ENCODE assay signal across 8 mouse cellular contexts in the genomic region with DNA sequence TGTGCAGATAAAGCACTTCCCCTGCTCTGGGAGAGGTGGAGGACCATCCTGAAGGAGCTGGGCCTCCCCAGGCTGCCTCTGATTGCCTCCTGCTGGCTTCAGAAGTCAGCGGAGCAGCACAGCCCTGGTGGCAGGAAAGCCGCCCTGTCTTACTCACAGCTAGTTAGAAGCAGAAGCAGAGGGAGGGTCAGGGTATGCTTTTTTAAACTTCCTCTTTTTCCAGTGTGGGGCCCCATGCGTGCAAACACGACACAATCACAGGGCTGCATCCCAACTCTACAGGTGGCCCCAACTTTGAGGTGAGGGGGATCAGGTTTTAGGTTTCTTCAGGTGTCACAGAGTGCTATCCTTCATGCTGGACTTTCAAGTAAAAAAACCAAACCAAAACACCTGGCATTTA. TPM values are rescaled to one million over a fixed set of nuclear protein-coding genes. Genes with fewer than 3 reads are reported as not detected.
DNase-seq lines count a peak whose midpoint lies in the region; ATAC-seq and TF ChIP-seq lines count a peak whose summit lies in the region.

No protein-coding gene starts in this region.

- 14% methylated on average over 4 of the region's 4 CpGs for WGBS in heart, adult 2 months
- WGBS in hindbrain, embryonic 13.5 days = 42% methylated on average over 4 of the region's 4 CpGs
- 14% methylated on average over 4 of the region's 4 CpGs for WGBS in lung, postnatal 0 days

- no peak for ATAC-seq in hindbrain, embryonic 13.5 days (ENCODE audit: low FRiP score)
- peak; percentile 13 for ATAC-seq in lung, postnatal 0 days

- peak; percentile 58 for TF ChIP-seq CTCF in heart, adult 2 months (IDR thresholded peaks at IDR 0.05)
- no peak for TF ChIP-seq CTCF in ES-Bruce4 (IDR thresholded peaks at IDR 0.05; ENCODE audit: low read depth, low read length)
- TF ChIP-seq CTCF in lung, postnatal 0 days (IDR thresholded peaks at IDR 0.05) = peak; percentile 62

- H3K4me1 ChIP-seq in heart, adult 2 months (ENCODE audit: control insufficient read depth, insufficient read depth, low read length) = peaks cover 70% of the 10 kb centered on the region
- H3K4me1 ChIP-seq in ES-Bruce4 (ENCODE audit: control insufficient read depth, insufficient read depth, low read length) = peaks cover 14% of the 10 kb centered on the region
- H3K4me1 ChIP-seq in hindbrain, embryonic 13.5 days (replicated peaks) = peaks cover 76% of the 10 kb centered on the region
- H3K4me1 ChIP-seq in lung, postnatal 0 days (ENCODE audit: insufficient read depth, low read depth, low read length) = peaks cover 77% of the 10 kb centered on the region

- DNase-seq in heart, adult 2 months = peak in 1 of 2 experiments; percentile 79
- DNase-seq in heart, postnatal 25 days (ENCODE audit: low spot score) = no peak
- peak; percentile 82 for DNase-seq in lung, postnatal 0 days (ENCODE audit: low spot score)
- no peak for DNase-seq in frontal cortex, adult 2 months (ENCODE audit: extremely low spot score in 1 of 2, low spot score in 1 of 2)
- no peak for DNase-seq in retina, embryonic 14.5 days (ENCODE audit: low spot score)
- DNase-seq in ovary, postnatal 14 days (ENCODE audit: low spot score) = no peak

- no peak; the same call in 1 of the 2 replicates for TF ChIP-seq POLR2A in heart, adult 2 months (IDR thresholded peaks at IDR 0.05; ENCODE audit: insufficient read depth, low read depth, low read length)
- TF ChIP-seq POLR2A in ES-Bruce4 (IDR thresholded peaks at IDR 0.05; ENCODE audit: insufficient read depth, low read length) = no peak

- H3K4me3 ChIP-seq in heart, adult 2 months = no peak overlapping the region
- no peak overlapping the region for H3K4me3 ChIP-seq in ES-Bruce4 (ENCODE audit: low read depth, low read length)
- H3K4me3 ChIP-seq in hindbrain, embryonic 13.5 days = no peak overlapping the region
- H3K4me3 ChIP-seq in lung, postnatal 0 days (ENCODE audit: low read depth, low read length) = no peak overlapping the region

- no peak for TF ChIP-seq EP300 in heart, adult 2 months (IDR thresholded peaks at IDR 0.05; ENCODE audit: insufficient read depth, low read depth, low read length)
- TF ChIP-seq EP300 in ES-Bruce4 (IDR thresholded peaks at IDR 0.05; ENCODE audit: insufficient read depth, low read depth, low read length) = no peak
- no peak for TF ChIP-seq EP300 in lung, postnatal 0 days (IDR thresholded peaks at IDR 0.05)

- peak overlapping the region; percentile 66 for H3K9ac ChIP-seq in heart, adult 2 months (ENCODE audit: low read depth, low read length)
- H3K9ac ChIP-seq in ES-Bruce4 (ENCODE audit: low read depth, poor library complexity, severe bottlenecking) = no peak overlapping the region
- H3K9ac ChIP-seq in hindbrain, embryonic 13.5 days = no peak overlapping the region
- no peak overlapping the region for H3K9ac ChIP-seq in lung, postnatal 0 days (replicated peaks; ENCODE audit: low read depth)

- H3K4me2 ChIP-seq in hindbrain, embryonic 13.5 days = no peak overlapping the region
- no peak overlapping the region for H3K4me2 ChIP-seq in lung, postnatal 0 days (replicated peaks; ENCODE audit: low read depth, low read length)

- H3K36me3 ChIP-seq in heart, adult 2 months (ENCODE audit: control insufficient read depth, insufficient read depth, low read length) = peaks cover 43% of the 10 kb centered on the region
- no peaks in the 10 kb centered on the region for H3K36me3 ChIP-seq in ES-Bruce4 (ENCODE audit: control insufficient read depth, insufficient read depth, low read length, poor library complexity, severe bottlenecking)
- H3K36me3 ChIP-seq in hindbrain, embryonic 13.5 days = no peaks in the 10 kb centered on the region
- no peaks in the 10 kb centered on the region for H3K36me3 ChIP-seq in lung, postnatal 0 days (ENCODE audit: insufficient read depth, low read length)

- peaks cover 5% of the 10 kb centered on the region for H3K79me2 ChIP-seq in heart, adult 2 months (replicated peaks; ENCODE audit: control insufficient read depth, insufficient read depth, low read length)

- no peaks in the 10 kb centered on the region for H3K27me3 ChIP-seq in heart, adult 2 months (ENCODE audit: control insufficient read depth, insufficient read depth, low read length)
- no peaks in the 10 kb centered on the region for H3K27me3 ChIP-seq in ES-Bruce4 (ENCODE audit: control insufficient read depth, insufficient read depth, low read length, poor library complexity, severe bottlenecking)
- H3K27me3 ChIP-seq in hindbrain, embryonic 13.5 days = no peaks in the 10 kb centered on the region
- no peaks in the 10 kb centered on the region for H3K27me3 ChIP-seq in lung, postnatal 0 days (replicated peaks; ENCODE audit: insufficient read depth, low read length)

- H3K9me3 ChIP-seq in ES-Bruce4 (replicated peaks; ENCODE audit: control insufficient read depth, insufficient read depth, low read length, poor library complexity, severe bottlenecking) = no peaks in the 10 kb centered on the region
- no peaks in the 10 kb centered on the region for H3K9me3 ChIP-seq in hindbrain, embryonic 13.5 days
- no peaks in the 10 kb centered on the region for H3K9me3 ChIP-seq in lung, postnatal 0 days (ENCODE audit: low read length)

- intact Hi-C loops in heart, adult 2 months (cut with DNase I) = loop anchor here (1.0 kb wide), 1 partner anchor 14 kb away; no protein-coding TSS in a partner anchor
- intact Hi-C loops in heart, postnatal 25 days (cut with DNase I) = loop anchor here (2.0 kb wide), 1 partner anchor 26 kb away; no protein-coding TSS in a partner anchor

- H3K27ac ChIP-seq in heart, adult 2 months = peak overlapping the region; percentile 97
- H3K27ac ChIP-seq in ES-Bruce4 (ENCODE audit: insufficient read depth, low read length) = peak overlapping the region; percentile 11; the same call in 1 of the 2 replicates
- H3K27ac ChIP-seq in hindbrain, embryonic 13.5 days = peak overlapping the region; percentile 55; the same call in 1 of the 2 replicates
- peak overlapping the region; percentile 97 for H3K27ac ChIP-seq in lung, postnatal 0 days (ENCODE audit: low read length)

RNA-seq across cellular contexts. Expression of gene E030018B13Rik, which starts 5.7 kb away (rescaled TPM):
- not detected for total RNA-seq in heart, adult 2 months (2021)
- not detected in 2 replicates for polyA plus RNA-seq in heart, adult 2 months (2012; rRNA removed)
- not detected for total RNA-seq in heart, postnatal 25 days (2021)
- polyA plus RNA-seq in ES-Bruce4 (2011; ENCODE audit: insufficient read depth, insufficient read length, low read depth, missing spikeins) = not detected in 2 replicates
- 0.19 TPM in 1 of 2 replicates, not detected in the other for polyA plus RNA-seq in hindbrain, embryonic 13.5 days (2015; fragmentation: Nextera tagmentation; extraction: Ambion mirVana)
- polyA plus RNA-seq in lung, postnatal 0 days (2015; fragmentation: Nextera tagmentation; extraction: Ambion mirVana) = 0.18 and 0.27 TPM in 2 replicates
- polyA plus RNA-seq in frontal cortex, adult 2 months (2012; rRNA removed) = not detected in 2 replicates

RNA-seq across cellular contexts. Expression of gene Klf13, which starts 27.8 kb away (rescaled TPM):
- 10 to 100 TPM; 50.0 to 54.6 TPM for total RNA-seq in heart, adult 2 months (2021)
- 21.6 and 24.6 TPM in 2 replicates for polyA plus RNA-seq in heart, adult 2 months (2012; rRNA removed)
- total RNA-seq in heart, postnatal 25 days (2021) = 10 to 100 TPM; 43.8 to 63.8 TPM
- 36.5 and 38.2 TPM in 2 replicates for polyA plus RNA-seq in ES-Bruce4 (2011; ENCODE audit: insufficient read depth, insufficient read length, low read depth, missing spikeins)
- polyA plus RNA-seq in hindbrain, embryonic 13.5 days (2015; fragmentation: Nextera tagmentation; extraction: Ambion mirVana) = 25.7 and 26.9 TPM in 2 replicates
- 78.2 and 89.0 TPM in 2 replicates for polyA plus RNA-seq in lung, postnatal 0 days (2015; fragmentation: Nextera tagmentation; extraction: Ambion mirVana)
- polyA plus RNA-seq in frontal cortex, adult 2 months (2012; rRNA removed) = 57.6 and 60.4 TPM in 2 replicates

Comparison
In these comparisons a context has a peak if more than half of its experiments do, and no peak if none do; other contexts are left out.
1. H3K27ac ChIP-seq: peak in every context shown above with its lines; median percentile 97 in heart, adult 2 months; 97 in lung, postnatal 0 days; 55 in hindbrain, embryonic 13.5 days; 11 in ES-Bruce4.